Mouse (Mus musculus): ENCODE measurements at regions not wholly inside any gene's neighbourhood (a gene's known extent, or its start where the extent isn't known, plus 50 kb on each side); places are given as distances from the start of the nearest gene placed in this dataset.
A peak's percentile ranks its signal among the peaks of the same experiment; 100 is the strongest.
"Not testable (repeated sequence)": the region's sequence is repeated elsewhere in the genome, so short reads cannot be mapped to it uniquely, and the experiment has no call there.

GRCm38 (mm10) chr8:96042335-96042734 is 154.0 kb upstream of the Got2 start:
- 9% methylated on average over 5 of the region's 5 CpGs for WGBS
- Histone ChIP-seq H3K27ac (0 out of 2 replicates have a peak overlapping the region, but pooled peaks have one; percentile 18), H3K4me2 (no peak overlapping the region)

GRCm38 (mm10) chr8:96040216-96040615 is 151.9 kb upstream of the Got2 start:
- Histone ChIP-seq H3K4me1 (peaks cover 20% of the 10 kb centered on the region), H3K4me2 (no peak overlapping the region), H3K4me3 (replicated peaks) (no peak overlapping the region), H3K27ac (peak overlapping the region; percentile 64), H3K36me3 (no peaks in the 10 kb centered on the region), H3K9ac (no peak overlapping the region), H3K9me3 (replicated peaks) (no peaks in the 10 kb centered on the region), H3K27me3 (no peaks in the 10 kb centered on the region)
- WGBS: 41% methylated on average over 1 of the region's 1 CpGs
- ATAC-seq (replicated peaks; ENCODE audit: low FRiP score): 0 out of 2 replicates have a peak, but pooled peaks have one; percentile 34

More at GRCm38 (mm10) chr8:96042335-96042734, 154.0 kb upstream of the Got2 start:
- Histone ChIP-seq H3K4me1 (peaks cover 20% of the 10 kb centered on the region), H3K36me3 (no peaks in the 10 kb centered on the region), H3K9ac (no peak overlapping the region), H3K9me3 (replicated peaks) (no peaks in the 10 kb centered on the region), H3K4me3 (replicated peaks) (no peak overlapping the region), H3K27me3 (no peaks in the 10 kb centered on the region)
- ATAC-seq (replicated peaks; ENCODE audit: low FRiP score): peak; percentile 81

GRCm38 (mm10) chr8:96018742-96019141 is 130.4 kb upstream of the Got2 start:
- H3K4me1 ChIP-seq; ATAC-seq (replicated peaks; ENCODE audit: low FRiP score); H3K9ac ChIP-seq; H3K4me2 ChIP-seq; H3K27me3 ChIP-seq; H3K27ac ChIP-seq; H3K9me3 ChIP-seq (replicated peaks); H3K4me3 ChIP-seq (replicated peaks); H3K36me3 ChIP-seq: not testable (repeated sequence)
- 86% methylated on average over 3 of the region's 3 CpGs for WGBS

GRCm38 (mm10) chr8:96012002-96012401 is 123.7 kb upstream of the Got2 start:
- H3K9me3 ChIP-seq (replicated peaks): no peaks in the 10 kb centered on the region
- no peaks in the 10 kb centered on the region for H3K36me3 ChIP-seq
- no peak for ATAC-seq (replicated peaks; ENCODE audit: low FRiP score)
- no peak overlapping the region for H3K27ac ChIP-seq
- H3K4me2 ChIP-seq: no peak overlapping the region
- H3K9ac ChIP-seq: no peak overlapping the region
- H3K4me1 ChIP-seq: no peaks in the 10 kb centered on the region
- WGBS: 81% methylated on average over 1 of the region's 1 CpGs
- no peaks in the 10 kb centered on the region for H3K27me3 ChIP-seq
- no peak overlapping the region for H3K4me3 ChIP-seq (replicated peaks)

- H3K9ac ChIP-seq: no peak overlapping the region
- 0 out of 2 replicates have a peak, but pooled peaks cover 2% of the 10 kb centered on the region for H3K4me1 ChIP-seq
- H3K27me3 ChIP-seq: no peaks in the 10 kb centered on the region
- no peak for ATAC-seq (replicated peaks; ENCODE audit: low FRiP score)
- H3K36me3 ChIP-seq: no peaks in the 10 kb centered on the region
- H3K4me3 ChIP-seq (replicated peaks): no peak overlapping the region
- WGBS: 79% methylated on average over 8 of the region's 8 CpGs
- no peak overlapping the region for H3K27ac ChIP-seq
- no peaks in the 10 kb centered on the region for H3K9me3 ChIP-seq (replicated peaks)
- H3K4me2 ChIP-seq: no peak overlapping the region
Observed at GRCm38 (mm10) chr8:95991826-95992463, 103.6 kb upstream of the Got2 start.

- no peak for ATAC-seq (replicated peaks; ENCODE audit: low FRiP score)
- 0 out of 2 replicates have a peak, but pooled peaks cover 2% of the 10 kb centered on the region for H3K4me1 ChIP-seq
- H3K9me3 ChIP-seq (replicated peaks): no peaks in the 10 kb centered on the region
- no peak overlapping the region for H3K9ac ChIP-seq
- H3K4me2 ChIP-seq: no peak overlapping the region
- WGBS: 92% methylated on average over 4 of the region's 4 CpGs
- H3K4me3 ChIP-seq (replicated peaks): no peak overlapping the region
- no peak overlapping the region for H3K27ac ChIP-seq
- H3K27me3 ChIP-seq: no peaks in the 10 kb centered on the region
- H3K36me3 ChIP-seq: no peaks in the 10 kb centered on the region
Observed at GRCm38 (mm10) chr8:95988616-95989380, 100.5 kb upstream of the Got2 start.

- Histone ChIP-seq H3K4me3 (replicated peaks) (no peak overlapping the region), H3K4me1 (0 out of 2 replicates have a peak, but pooled peaks cover 2% of the 10 kb centered on the region), H3K36me3 (no peaks in the 10 kb centered on the region), H3K9me3 (replicated peaks) (no peaks in the 10 kb centered on the region), H3K9ac (no peak overlapping the region), H3K27me3 (no peaks in the 10 kb centered on the region), H3K4me2 (peak overlapping the region; percentile 45), H3K27ac (no peak overlapping the region)
- WGBS: 19% methylated on average over 10 of the region's 10 CpGs
- no peak; the same call in 1 of the 2 replicates for ATAC-seq (replicated peaks; ENCODE audit: low FRiP score)
Observed at GRCm38 (mm10) chr8:95987011-95987440, 98.7 kb upstream of the Got2 start.

- 71% methylated on average over 3 of the region's 3 CpGs for WGBS
- 0 out of 2 replicates have a peak, but pooled peaks cover 2% of the 10 kb centered on the region for H3K4me1 ChIP-seq
Observed at GRCm38 (mm10) chr8:95986410-95986809, 98.1 kb upstream of the Got2 start.

GRCm38 (mm10) chr8:95983690-95984089 is 95.3 kb upstream of the Got2 start:
- Histone ChIP-seq H3K27ac (no peak overlapping the region), H3K9me3 (replicated peaks) (no peaks in the 10 kb centered on the region), H3K27me3 (no peaks in the 10 kb centered on the region), H3K4me1 (0 out of 2 replicates have a peak, but pooled peaks cover 2% of the 10 kb centered on the region), H3K4me2 (no peak overlapping the region), H3K36me3 (no peaks in the 10 kb centered on the region), H3K9ac (no peak overlapping the region), H3K4me3 (replicated peaks) (no peak overlapping the region)
- WGBS: 39% methylated on average over 2 of the region's 2 CpGs
- no peak for ATAC-seq (replicated peaks; ENCODE audit: low FRiP score)

More at GRCm38 (mm10) chr8:95986410-95986809, 98.1 kb upstream of the Got2 start:
- no peak overlapping the region for H3K27ac ChIP-seq
- no peak overlapping the region for H3K4me3 ChIP-seq (replicated peaks)
- H3K27me3 ChIP-seq: no peaks in the 10 kb centered on the region
- no peaks in the 10 kb centered on the region for H3K36me3 ChIP-seq
- no peak overlapping the region for H3K4me2 ChIP-seq
- ATAC-seq (replicated peaks; ENCODE audit: low FRiP score): no peak
- H3K9me3 ChIP-seq (replicated peaks): no peaks in the 10 kb centered on the region
- no peak overlapping the region for H3K9ac ChIP-seq

- Histone ChIP-seq H3K9ac (no peak overlapping the region), H3K4me3 (replicated peaks) (no peak overlapping the region), H3K36me3 (no peaks in the 10 kb centered on the region), H3K4me1 (no peaks in the 10 kb centered on the region), H3K4me2 (no peak overlapping the region), H3K9me3 (replicated peaks) (no peaks in the 10 kb centered on the region), H3K27ac (no peak overlapping the region), H3K27me3 (no peaks in the 10 kb centered on the region)
- ATAC-seq (replicated peaks; ENCODE audit: low FRiP score): no peak
- 32% methylated on average over 2 of the region's 2 CpGs for WGBS
Observed at GRCm38 (mm10) chr8:95980405-95980804, 92.1 kb upstream of the Got2 start.

GRCm38 (mm10) chr8:95979223-95979622 is 90.9 kb upstream of the Got2 start:
- Histone ChIP-seq H3K4me3 (replicated peaks) (no peak overlapping the region), H3K4me2 (no peak overlapping the region), H3K27me3 (no peaks in the 10 kb centered on the region), H3K4me1 (no peaks in the 10 kb centered on the region), H3K9me3 (replicated peaks) (no peaks in the 10 kb centered on the region), H3K9ac (no peak overlapping the region), H3K36me3 (no peaks in the 10 kb centered on the region), H3K27ac (no peak overlapping the region)
- 46% methylated on average over 6 of the region's 6 CpGs for WGBS
- no peak for ATAC-seq (replicated peaks; ENCODE audit: low FRiP score)

GRCm38 (mm10) chr8:95974889-95975288 is 86.5 kb upstream of the Got2 start:
- Histone ChIP-seq H3K4me1 (no peaks in the 10 kb centered on the region), H3K27ac (no peak overlapping the region), H3K36me3 (no peaks in the 10 kb centered on the region), H3K9me3 (replicated peaks) (no peaks in the 10 kb centered on the region), H3K27me3 (no peaks in the 10 kb centered on the region), H3K4me3 (replicated peaks) (no peak overlapping the region), H3K4me2 (no peak overlapping the region), H3K9ac (no peak overlapping the region)
- no peak for ATAC-seq (replicated peaks; ENCODE audit: low FRiP score)
- WGBS: 18% methylated on average over 4 of the region's 4 CpGs

Measured in kidney, embryonic 15.5 days (tissue).